Mouse (Mus musculus) olfactory bulb, adult 2 months (tissue): Measurements from ENCODE around the gene Gm21834.

Experiments used
- CTCF ChIP-seq: fragments of 200-500 bp; IDR thresholded peaks from 2 replicates; pipeline ENCODE4 v1.5.1; 2012; ENCODE audit warnings: low read depth, mild to moderate bottlenecking, low read length, moderate library complexity; ENCODE audit not compliant: insufficient read depth
- POLR2A ChIP-seq: fragments of 200-500 bp; IDR thresholded peaks from 2 replicates; pipeline ENCODE4 v1.6.1; 2012; ENCODE audit warnings: mild to moderate bottlenecking, low read depth, low read length, moderate library complexity; ENCODE audit not compliant: insufficient read depth

- no peak for TF ChIP-seq POLR2A
- TF ChIP-seq CTCF, result no peak
Observed at GRCm38 (mm10) chr17:57694791-57695190, 47.2 kb downstream of the Gm21834 start.
